Mouse (Mus musculus) CD8-positive naive resting alpha-beta T cell, adult 2 months (primary cell): ENCODE measurements around the gene Fbxl21.

Experiments used
- DNase-seq, 2 experiments: peaks; one replicate each; pipeline ENCODE4 v3.0.0; 2022; ENCODE audit warnings: low read depth in 2 of 2, low spot score in 2 of 2

Gene Fbxl21

GRCm38 (mm10) chr13:56522081-56522820, at the start of gene Fbxl21:
Gene Fbxl21 (plus strand): TSS chr13:56522472.
- DNase-seq = peak; percentile 89 to 95

DNA sequence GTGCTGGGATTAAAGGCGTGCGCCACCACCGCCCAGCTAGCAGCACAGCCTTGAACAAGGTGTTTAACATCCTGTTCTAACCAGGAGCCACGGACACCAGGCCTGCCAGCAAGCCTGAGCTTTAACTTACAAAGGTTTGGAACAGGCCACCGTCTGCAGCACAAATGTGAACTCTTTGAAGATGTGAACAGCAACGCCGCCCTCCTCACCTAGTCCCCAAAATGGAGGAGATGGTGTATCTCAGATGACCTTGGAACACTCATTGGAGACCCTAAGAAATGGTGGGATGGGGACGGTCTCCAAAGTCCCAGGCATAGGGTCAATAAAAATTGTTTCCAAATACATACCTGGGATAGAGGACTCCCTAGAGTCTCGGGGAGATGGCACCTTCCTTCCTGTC, 49.6 kb upstream of the Fbxl21 start:
- DNase-seq = no peak

DNA sequence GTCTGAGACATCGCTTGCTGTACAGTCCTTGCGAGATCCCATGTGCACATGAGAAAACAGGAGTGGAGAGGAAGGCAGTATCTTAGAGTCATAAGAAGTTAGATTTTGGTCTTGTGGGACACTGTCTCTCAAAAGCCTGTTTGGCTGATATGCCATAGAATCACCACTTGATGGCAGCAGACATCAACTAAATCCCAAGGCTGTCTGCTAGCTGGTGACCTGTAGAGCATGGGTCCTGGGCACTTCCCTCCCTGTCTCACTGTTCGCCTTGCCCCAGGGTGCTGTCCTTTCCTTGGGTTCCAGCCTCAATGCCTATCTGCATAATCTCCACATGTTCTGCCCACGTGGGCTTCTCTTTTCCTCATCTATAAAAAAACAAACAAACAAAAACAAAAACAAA, 46.9 kb upstream of the Fbxl21 start:
- DNase-seq = peak; percentile 39 to 59

- DNase-seq = peak; percentile 82 to 85
These were observed 45.5 kb upstream of the Fbxl21 start for GRCm38 (mm10) chr13:56476790-56477189.

- no peak for DNase-seq
These were observed 45.0 kb upstream of the Fbxl21 start for GRCm38 (mm10) chr13:56477271-56477670.

DNA sequence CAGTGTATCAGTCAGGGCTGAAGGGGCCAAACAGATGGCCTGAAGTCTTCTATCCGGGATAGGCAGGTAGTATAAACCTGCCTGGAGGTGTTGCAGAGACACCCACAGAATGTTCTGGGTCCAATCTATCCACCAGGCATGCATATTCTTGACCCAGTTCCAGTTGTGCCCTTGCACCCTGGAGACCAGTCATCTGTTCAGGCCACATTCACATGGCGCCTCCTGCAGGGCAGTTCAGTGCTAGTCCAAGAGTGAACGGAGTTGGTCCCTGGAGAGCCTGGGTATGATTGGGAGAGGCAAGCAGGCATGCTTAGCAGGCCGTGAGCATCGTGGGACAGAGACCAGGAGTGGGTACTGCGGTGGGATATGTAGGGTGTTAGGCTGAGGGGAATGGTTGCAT, 44.2 kb upstream of the Fbxl21 start:
- DNase-seq = no peak

GRCm38 (mm10) chr13:56482146-56482545, 40.1 kb upstream of the Fbxl21 start, which contains the start of gene Il9:
Gene Il9 (minus strand): TSS chr13:56482246.
- no peak for DNase-seq

GRCm38 (mm10) chr13:56488012-56488411, 34.3 kb upstream of the Fbxl21 start:
- no peak for DNase-seq

- no peak for DNase-seq
These were observed 27.8 kb upstream of the Fbxl21 start for GRCm38 (mm10) chr13:56494440-56494839.

DNA sequence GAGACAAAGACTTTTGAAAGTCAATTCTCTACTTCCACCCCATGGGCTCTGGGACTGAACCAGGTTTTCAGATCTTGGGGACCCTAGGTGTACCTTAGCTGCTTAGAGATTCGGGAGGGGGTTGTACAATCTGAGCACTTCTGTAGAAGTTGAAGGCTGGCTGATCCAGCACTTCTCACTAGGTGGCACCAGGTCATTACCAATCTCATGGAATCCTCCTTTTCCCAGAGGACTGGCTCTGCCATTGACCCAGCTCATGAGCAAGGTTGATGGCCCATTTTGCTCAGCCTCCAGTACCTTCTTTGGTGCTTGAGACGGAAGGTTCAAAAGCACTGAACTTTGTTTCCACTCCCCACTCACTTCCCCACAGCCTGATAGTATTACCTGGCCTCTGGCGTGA, 22.1 kb upstream of the Fbxl21 start:
- DNase-seq = no peak

DNA sequence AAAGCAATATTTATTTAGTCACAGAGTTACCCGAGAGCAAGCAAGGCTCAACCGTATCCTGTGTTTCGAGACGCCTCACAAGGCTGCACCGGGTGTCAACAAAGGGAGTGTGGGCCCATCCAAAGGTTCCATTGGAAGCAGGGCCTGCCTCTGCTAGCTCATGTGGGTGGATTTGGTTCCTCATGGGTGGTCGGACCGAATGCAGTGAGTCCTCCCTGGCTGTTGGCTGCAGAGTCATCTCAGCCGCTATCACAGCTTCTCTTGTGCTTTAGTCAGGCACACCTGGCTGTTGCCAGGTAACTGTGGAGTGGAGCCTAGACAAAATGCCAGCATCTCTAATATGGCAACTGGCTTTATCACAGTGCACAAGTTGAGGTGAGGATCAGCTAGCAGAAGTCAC, 21.6 kb upstream of the Fbxl21 start:
- no peak for DNase-seq

- no peak for DNase-seq
These were observed 20.3 kb upstream of the Fbxl21 start for GRCm38 (mm10) chr13:56501866-56502420.

- DNase-seq = peak; percentile 67 to 75
These were observed 15.3 kb upstream of the Fbxl21 start for GRCm38 (mm10) chr13:56506871-56507496.

- DNase-seq = no peak
These were observed 12.5 kb upstream of the Fbxl21 start for GRCm38 (mm10) chr13:56509796-56510195.

- DNase-seq = no peak
These were observed 8.7 kb upstream of the Fbxl21 start for GRCm38 (mm10) chr13:56513595-56513994.

- DNase-seq = no peak
These were observed 6.0 kb upstream of the Fbxl21 start for GRCm38 (mm10) chr13:56516311-56516710.

DNA sequence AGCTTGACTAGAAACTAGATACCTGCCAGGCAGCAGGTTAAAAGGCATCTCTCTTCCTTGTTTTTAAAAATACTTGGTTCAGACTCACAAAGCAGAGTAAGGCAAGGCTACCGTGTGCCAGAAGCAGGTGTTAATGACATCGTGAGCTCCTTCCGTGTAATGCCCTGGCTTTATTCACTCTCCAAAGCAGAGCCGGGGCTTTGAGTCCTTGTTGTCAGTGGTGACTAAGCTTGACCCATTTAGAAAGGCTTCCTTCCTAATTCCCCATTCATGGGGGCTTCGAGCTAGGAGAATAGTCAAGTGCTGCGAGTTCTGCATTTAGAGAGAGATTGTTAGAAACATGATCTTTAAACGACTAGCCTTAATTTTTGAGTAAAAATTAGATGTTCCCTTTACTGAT, 5.5 kb upstream of the Fbxl21 start:
- no peak for DNase-seq

- no peak for DNase-seq
These were observed 522 bp downstream of the Fbxl21 start for GRCm38 (mm10) chr13:56522821-56523167.

GRCm38 (mm10) chr13:56526871-56527270, 4.6 kb downstream of the Fbxl21 start:
- DNase-seq = no peak

DNA sequence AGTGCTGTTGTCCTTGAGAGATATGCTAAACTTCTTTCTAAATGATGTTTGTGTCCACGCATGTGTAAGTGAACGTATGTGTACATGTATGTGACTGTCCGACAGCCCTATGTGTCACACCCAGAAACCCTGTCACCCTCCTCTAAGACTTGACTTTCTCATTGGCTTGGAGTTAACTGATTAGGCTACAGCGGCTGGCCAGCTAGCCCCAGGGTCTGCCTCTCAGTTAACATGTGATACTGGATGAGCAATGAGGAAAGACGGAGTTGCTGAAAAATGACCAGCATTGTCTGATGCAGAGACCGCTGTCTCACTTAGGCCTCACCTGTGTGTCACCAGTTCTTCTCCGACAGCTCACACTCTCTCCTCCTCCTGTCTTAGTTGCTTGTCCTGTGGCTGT, 5.6 kb downstream of the Fbxl21 start:
- DNase-seq = no peak

GRCm38 (mm10) chr13:56528281-56528680, 6.0 kb downstream of the Fbxl21 start:
- DNase-seq = no peak

DNA sequence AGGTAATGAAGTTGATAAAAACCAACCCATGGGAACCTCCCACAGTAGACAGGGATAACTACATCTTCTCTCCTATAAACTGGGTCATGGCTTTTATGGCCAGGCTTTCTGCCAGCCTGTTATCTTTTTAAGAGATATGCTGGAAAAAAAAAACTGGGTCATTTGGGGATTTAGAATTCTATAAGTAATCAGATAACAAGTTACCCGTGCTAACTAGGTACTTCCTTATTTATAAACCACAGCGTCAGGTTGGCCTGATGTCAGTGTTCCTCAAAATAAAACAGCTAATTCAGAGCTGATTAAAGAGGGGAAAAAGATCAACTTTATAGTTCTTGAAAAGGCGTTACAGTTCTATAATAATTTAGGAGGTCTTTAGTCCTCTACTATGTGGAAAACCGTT, 6.8 kb downstream of the Fbxl21 start:
- DNase-seq = no peak

DNA sequence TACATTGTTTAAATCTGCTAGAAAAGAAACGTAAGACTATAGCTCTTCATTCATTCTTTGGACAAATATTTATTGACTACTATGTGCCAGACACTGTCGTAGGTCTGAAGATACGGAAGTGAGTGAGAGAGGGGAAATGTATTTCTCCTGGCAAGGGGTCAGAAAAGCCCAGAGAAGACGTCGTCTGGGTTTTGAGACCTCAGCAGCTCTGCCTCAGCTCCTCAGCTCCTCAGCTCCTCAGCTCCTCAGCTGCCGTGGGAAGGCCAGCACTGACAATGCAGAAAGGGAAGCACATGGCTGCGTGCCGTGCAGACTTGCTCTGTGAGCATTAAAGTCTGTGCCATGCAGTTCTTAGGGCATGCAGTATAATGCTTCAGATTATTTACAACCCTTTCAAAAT, 7.4 kb downstream of the Fbxl21 start:
- DNase-seq = no peak
